Mouse (Mus musculus) myocyte (in vitro differentiated cells): ENCODE measurements at regions not wholly inside any gene's neighbourhood (a gene's known extent, or its start where the extent isn't known, plus 50 kb on each side); places are given as distances from the start of the nearest gene placed in this dataset.

Experiments
- H3K27me3 ChIP-seq: one replicate; pipeline ENCODE4 v1.6.1; 2011; ENCODE audit not compliant: control insufficient read depth, insufficient read depth, insufficient read length
- H3K36me3 ChIP-seq: one replicate; pipeline ENCODE4 v1.6.1; 2011; ENCODE audit not compliant: control insufficient read depth, insufficient read depth
- H3K4me2 ChIP-seq: one replicate; pipeline ENCODE4 v1.6.1; 2011; ENCODE audit warnings: low read depth, control low read depth
- H3K4me3 ChIP-seq: one replicate; pipeline ENCODE4 v1.5.1; 2011; ENCODE audit warnings: mild to moderate bottlenecking, control low read depth, moderate library complexity
- H3K79me2 ChIP-seq: one replicate; pipeline ENCODE4 v1.6.1; 2011; ENCODE audit not compliant: control insufficient read depth, insufficient read depth
- H3ac ChIP-seq: one replicate; pipeline ENCODE4 v1.6.1; 2011; ENCODE audit not compliant: control insufficient read depth, insufficient read length
- CEBPB ChIP-seq: IDR thresholded peaks from 2 replicates; pipeline ENCODE4 v1.6.1; 2011; ENCODE audit warnings: mild to moderate bottlenecking, moderate library complexity; ENCODE audit not compliant: poor library complexity, insufficient read depth, severe bottlenecking
- E2F4 ChIP-seq: IDR thresholded peaks from one replicate; pipeline ENCODE4 v1.6.1; 2011; ENCODE audit warnings: mild to moderate bottlenecking, control low read depth, moderate library complexity; ENCODE audit not compliant: insufficient read depth
- MAX ChIP-seq: IDR thresholded peaks from one replicate; pipeline ENCODE4 v1.6.1; 2011; ENCODE audit warnings: low read depth, mild to moderate bottlenecking, control low read depth
- MYOD1 ChIP-seq, 3 experiments: IDR thresholded peaks; one replicate each; pipeline ENCODE4 v1.6.1; 2011; ENCODE audit warnings: control low read depth in 2 of 3, low read depth in 2 of 3, mild to moderate bottlenecking in 2 of 3, moderate library complexity in 1 of 3; ENCODE audit not compliant: insufficient read length in 2 of 3, control insufficient read depth in 1 of 3
- MYOG ChIP-seq, 3 experiments: IDR thresholded peaks; one replicate each; pipeline ENCODE4 v1.6.1; 2011; ENCODE audit warnings: control low read depth in 2 of 3, low read depth in 2 of 3, mild to moderate bottlenecking in 2 of 3; ENCODE audit not compliant: insufficient read length in 2 of 3, control insufficient read depth in 1 of 3, insufficient read depth in 1 of 3
- POLR2A ChIP-seq: IDR thresholded peaks from one replicate; pipeline ENCODE4 v1.6.1; 2011; ENCODE audit warnings: low read depth, mild to moderate bottlenecking, control low read depth, moderate library complexity; ENCODE audit not compliant: insufficient read length
- POLR2AphosphoS2 ChIP-seq: IDR thresholded peaks from one replicate; pipeline ENCODE4 v1.6.1; 2011; ENCODE audit warnings: low read depth, control low read depth; ENCODE audit not compliant: insufficient read length
- REST ChIP-seq: IDR thresholded peaks from one replicate; pipeline ENCODE4 v1.6.1; 2011; ENCODE audit warnings: mild to moderate bottlenecking, control low read depth, moderate library complexity; ENCODE audit not compliant: insufficient read depth, insufficient read length
- SRF ChIP-seq: IDR thresholded peaks from one replicate; pipeline ENCODE4 v1.6.1; 2011; ENCODE audit warnings: low read depth; ENCODE audit not compliant: control insufficient read depth, insufficient read length
- TCF12 ChIP-seq: IDR thresholded peaks from one replicate; pipeline ENCODE4 v1.6.1; 2011; ENCODE audit warnings: mild to moderate bottlenecking, control low read depth; ENCODE audit not compliant: poor library complexity, insufficient read depth, severe bottlenecking
- TCF3 ChIP-seq: IDR thresholded peaks from one replicate; pipeline ENCODE4 v1.6.1; 2011; ENCODE audit warnings: low read depth, control low read depth; ENCODE audit not compliant: insufficient read length
- USF1 ChIP-seq: IDR thresholded peaks from one replicate; pipeline ENCODE4 v1.6.1; 2011; ENCODE audit warnings: low read depth, mild to moderate bottlenecking, control low read depth, moderate library complexity

DNA sequence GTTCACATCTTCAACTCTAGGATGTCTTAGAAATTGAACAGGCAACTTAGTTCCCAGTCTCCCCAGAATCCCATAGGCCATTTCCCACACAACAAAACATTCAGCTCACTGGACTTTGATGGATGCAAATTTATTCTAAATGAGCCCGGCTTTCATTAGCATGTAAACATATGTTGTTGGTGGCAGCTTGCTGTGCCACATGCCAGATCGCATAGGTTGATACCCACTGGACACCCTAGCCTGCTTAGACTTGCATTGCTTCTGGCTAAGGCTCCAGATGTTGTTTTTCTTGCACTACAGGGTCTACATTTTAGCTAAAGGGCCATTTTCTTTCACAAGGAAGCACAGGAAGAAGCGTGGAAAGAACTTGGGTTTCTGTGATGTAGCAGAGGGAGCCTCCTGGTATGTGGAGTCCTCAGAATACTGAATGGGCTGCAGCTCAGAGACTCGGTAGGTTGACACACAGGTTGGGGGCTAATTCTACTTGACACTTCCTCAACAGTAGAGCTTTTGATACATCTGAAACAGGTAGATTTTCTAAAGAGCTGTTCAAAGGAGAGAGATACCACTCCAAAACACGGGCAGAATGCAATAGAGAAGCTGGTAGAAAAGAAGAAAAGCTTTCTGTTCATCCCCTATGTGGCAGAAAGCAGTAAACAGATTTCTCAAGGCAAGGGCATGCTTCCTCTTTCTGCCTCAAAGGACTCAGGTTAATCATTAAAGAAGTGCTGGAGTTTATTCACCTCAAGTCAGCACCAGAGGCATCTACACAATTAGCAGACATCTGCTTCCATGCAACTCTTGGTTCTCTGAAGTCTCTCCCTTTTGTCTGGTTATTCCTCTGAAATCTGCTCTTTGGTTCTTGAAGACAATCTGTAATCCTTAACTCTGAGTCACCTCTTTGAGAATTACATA, 153.9 kb upstream of the Pfkp start:
- no peak overlapping the region for H3K4me2 ChIP-seq
- TF ChIP-seq MAX (no peak), E2F4 (no peak), USF1 (no peak), POLR2AphosphoS2 (no peak), SRF (no peak), TCF12 (no peak), REST (no peak), CEBPB (no peak), TCF3 (no peak), MYOD1 (IDR thresholded peaks at IDR 0.05; ENCODE audit: control insufficient read depth in 1 of 3, insufficient read length in 2 of 3, low read depth in 2 of 3) (no peak), MYOG (IDR thresholded peaks at IDR 0.05; ENCODE audit: control insufficient read depth in 1 of 3, insufficient read depth in 1 of 3, insufficient read length in 2 of 3, low read depth in 2 of 3) (no peak), POLR2A (no peak)
- no peak overlapping the region for H3ac ChIP-seq
- no peaks in the 10 kb centered on the region for H3K36me3 ChIP-seq
- no peaks in the 10 kb centered on the region for H3K27me3 ChIP-seq
- H3K4me3 ChIP-seq = no peak overlapping the region
- no peaks in the 10 kb centered on the region for H3K79me2 ChIP-seq

GRCm38 (mm10) chr13:6767936-6768588, 119.5 kb upstream of the Pfkp start:
- Histone ChIP-seq H3ac (no peak overlapping the region), H3K79me2 (no peaks in the 10 kb centered on the region), H3K36me3 (no peaks in the 10 kb centered on the region), H3K4me3 (no peak overlapping the region), H3K4me2 (no peak overlapping the region), H3K27me3 (no peaks in the 10 kb centered on the region)
- TF ChIP-seq MYOG (IDR thresholded peaks at IDR 0.05; ENCODE audit: control insufficient read depth in 1 of 3, insufficient read depth in 1 of 3, insufficient read length in 2 of 3, low read depth in 2 of 3) (no peak), TCF3 (no peak), MAX (no peak), MYOD1 (IDR thresholded peaks at IDR 0.05; ENCODE audit: control insufficient read depth in 1 of 3, insufficient read length in 2 of 3, low read depth in 2 of 3) (no peak), TCF12 (no peak), USF1 (no peak), SRF (no peak), E2F4 (no peak), POLR2AphosphoS2 (no peak), POLR2A (no peak), REST (no peak), CEBPB (no peak)

DNA sequence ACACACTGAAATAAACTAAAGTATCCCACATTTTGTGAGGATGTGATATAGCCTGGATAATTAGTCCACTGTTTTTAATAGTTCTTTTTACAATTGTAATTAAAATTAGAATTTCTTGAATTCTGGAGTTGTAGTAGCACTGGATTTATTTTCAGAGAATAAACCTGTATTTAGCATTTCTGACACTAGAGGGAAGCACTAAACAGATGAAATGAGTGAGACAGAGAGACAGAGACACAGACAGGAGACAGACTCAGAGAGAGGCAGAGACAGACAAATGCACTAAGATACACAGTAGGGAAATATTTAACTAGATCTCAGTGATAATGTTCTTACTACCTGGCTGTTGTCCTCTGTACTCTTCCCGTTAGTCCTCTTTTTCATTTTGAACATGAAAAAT, 108.6 kb upstream of the Pfkp start:
- Histone ChIP-seq H3K79me2 (no peaks in the 10 kb centered on the region), H3ac (no peak overlapping the region), H3K4me2 (no peak overlapping the region), H3K27me3 (no peaks in the 10 kb centered on the region), H3K4me3 (no peak overlapping the region), H3K36me3 (no peaks in the 10 kb centered on the region)
- no peak for TF ChIP-seq REST
- TF ChIP-seq CEBPB = no peak
- TF ChIP-seq POLR2AphosphoS2 = no peak
- TF ChIP-seq MYOD1 (IDR thresholded peaks at IDR 0.05; ENCODE audit: control insufficient read depth in 1 of 3, insufficient read length in 2 of 3, low read depth in 2 of 3) = no peak
- no peak for TF ChIP-seq POLR2A
- TF ChIP-seq MAX = no peak

GRCm38 (mm10) chr13:6751599-6751998, 103.0 kb upstream of the Pfkp start:
- no peaks in the 10 kb centered on the region for H3K36me3 ChIP-seq
- H3K27me3 ChIP-seq = no peaks in the 10 kb centered on the region
- no peaks in the 10 kb centered on the region for H3K79me2 ChIP-seq
- H3K4me2 ChIP-seq = no peak overlapping the region
- H3K4me3 ChIP-seq = no peak overlapping the region
- TF ChIP-seq USF1 (no peak), MYOD1 (IDR thresholded peaks at IDR 0.05; ENCODE audit: control insufficient read depth in 1 of 3, insufficient read length in 2 of 3, low read depth in 2 of 3) (no peak), E2F4 (no peak), REST (no peak), TCF12 (no peak)
- H3ac ChIP-seq = no peak overlapping the region

GRCm38 (mm10) chr13:6751149-6751548, 102.6 kb upstream of the Pfkp start:
- Histone ChIP-seq H3K4me2 (no peak overlapping the region), H3K27me3 (no peaks in the 10 kb centered on the region), H3K4me3 (no peak overlapping the region), H3K36me3 (no peaks in the 10 kb centered on the region), H3ac (no peak overlapping the region), H3K79me2 (no peaks in the 10 kb centered on the region)
- no peak for TF ChIP-seq CEBPB
